Mouse (Mus musculus): ENCODE data around the gene Coa3.
A peak's percentile ranks its signal among the peaks of the same experiment; 100 is the strongest.
"Not testable (repeated sequence)": the region's sequence is repeated elsewhere in the genome, so short reads cannot be mapped to it uniquely, and the experiment has no call there.

Gene Coa3

DNA sequence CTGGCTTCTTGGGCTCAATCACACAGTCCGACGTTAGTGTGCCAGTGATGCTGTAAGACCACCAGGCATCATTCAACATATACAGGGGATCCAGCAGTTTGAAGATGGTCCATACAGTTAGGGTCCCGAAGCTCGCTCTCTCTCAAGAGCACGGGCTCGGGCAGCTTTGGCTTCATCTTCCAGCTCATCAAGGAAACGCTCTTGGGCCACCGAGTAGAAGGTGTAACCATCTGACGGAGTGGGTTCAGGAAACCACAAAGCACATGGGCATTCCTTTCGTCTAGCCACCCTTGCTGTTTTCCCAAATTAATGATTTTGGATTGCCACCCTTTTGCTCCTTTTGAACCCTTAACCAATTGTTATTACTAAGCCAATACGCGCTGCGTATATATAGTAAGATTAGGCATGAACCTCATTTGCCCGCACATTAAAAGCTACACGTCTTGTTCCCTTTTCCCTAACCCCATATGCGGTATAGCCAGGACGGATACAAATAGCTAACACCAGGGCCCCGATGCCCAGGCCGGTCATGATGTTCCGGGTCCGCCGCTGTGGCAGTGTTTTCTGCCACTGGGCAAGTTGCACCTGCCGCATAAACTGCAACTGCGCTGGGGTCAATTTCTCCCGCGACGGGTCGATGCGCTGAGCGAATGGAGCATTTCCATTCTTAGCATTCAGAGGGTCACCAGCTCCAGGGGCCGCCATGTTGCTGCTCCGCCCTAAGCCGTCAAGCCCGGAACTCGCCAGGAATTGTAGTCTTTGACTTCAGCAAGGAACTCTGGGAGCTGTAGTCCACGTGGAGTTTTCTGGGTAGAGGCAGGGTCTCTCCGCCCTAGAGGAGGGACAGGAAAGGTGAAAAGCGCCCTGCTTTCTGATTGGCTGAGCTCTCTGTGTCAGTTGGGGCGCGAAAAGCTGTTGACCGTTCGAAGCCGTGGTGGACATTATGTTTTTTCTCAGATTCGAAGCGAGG, at the start of gene Coa3, which contains the start of gene Cntd1:
TSS of gene Coa3 (minus strand) at position 892 of the 970 bp plus-strand sequence.
TSS of gene Cntd1 (plus strand) at position 790 of the 970 bp plus-strand sequence.
- DNase-seq (ENCODE audit: low spot score in 2 of 2) = peak; percentile 86 to 88

DNA sequence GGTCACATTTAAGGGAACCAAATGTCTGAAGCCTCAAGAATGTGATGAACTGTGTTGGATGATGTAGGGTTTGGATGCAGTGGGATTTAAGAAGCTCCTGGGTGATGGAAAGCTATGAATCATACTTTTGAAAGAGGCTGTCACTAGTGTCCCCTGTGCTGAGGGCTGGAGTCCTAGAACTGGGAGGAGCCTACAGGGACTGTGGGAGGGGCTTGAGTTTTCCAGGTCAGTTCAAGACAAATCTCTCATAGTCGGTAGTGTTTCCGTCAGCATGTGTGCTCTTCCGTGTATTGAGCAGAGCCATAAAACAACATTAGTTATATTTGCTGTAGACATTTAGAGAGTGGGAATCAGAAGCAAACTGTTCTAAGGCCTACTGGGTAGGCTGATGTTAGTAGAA, 48.4 kb upstream of the Coa3 start:
- DNase-seq (ENCODE audit: low spot score in 2 of 2) = no peak

DNA sequence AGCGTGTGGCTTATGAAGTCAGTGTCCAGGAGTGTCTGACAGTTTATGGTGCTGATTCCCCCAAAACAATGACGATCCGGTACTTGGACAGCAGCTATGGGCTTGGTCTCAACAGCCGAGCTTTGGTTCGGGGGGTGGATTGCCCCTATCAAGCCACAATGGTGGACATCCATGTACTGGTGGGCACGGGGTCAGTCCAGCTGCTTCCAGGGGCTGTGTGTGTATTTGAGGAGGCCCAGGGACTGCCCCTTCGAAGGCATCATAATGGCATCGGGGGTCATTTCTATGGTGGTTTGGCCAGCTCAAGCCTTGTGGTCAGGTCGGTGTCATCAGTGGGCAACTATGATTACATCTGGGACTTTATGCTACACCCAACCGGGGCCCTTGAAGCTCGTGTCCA, 47.2 kb upstream of the Coa3 start:
- no peak for DNase-seq (ENCODE audit: low spot score in 2 of 2)

DNA sequence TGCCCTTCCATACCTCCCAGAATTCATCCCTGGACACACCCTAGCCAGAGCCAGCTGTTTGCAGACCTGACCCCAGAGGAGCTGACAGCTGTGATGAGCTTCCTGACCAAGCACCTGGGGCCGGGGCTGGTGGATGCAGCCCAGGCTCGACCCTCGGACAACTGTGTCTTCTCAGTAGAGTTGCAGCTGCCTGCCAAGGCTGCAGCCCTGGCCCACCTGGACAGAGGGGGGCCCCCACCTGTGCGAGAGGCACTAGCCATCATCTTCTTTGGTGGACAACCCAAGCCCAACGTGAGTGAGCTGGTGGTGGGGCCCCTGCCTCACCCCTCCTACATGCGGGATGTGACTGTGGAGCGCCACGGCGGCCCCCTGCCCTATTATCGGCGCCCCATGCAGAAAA, 46.3 kb upstream of the Coa3 start:
- not testable (repeated sequence) for DNase-seq (ENCODE audit: low spot score in 2 of 2)

DNA sequence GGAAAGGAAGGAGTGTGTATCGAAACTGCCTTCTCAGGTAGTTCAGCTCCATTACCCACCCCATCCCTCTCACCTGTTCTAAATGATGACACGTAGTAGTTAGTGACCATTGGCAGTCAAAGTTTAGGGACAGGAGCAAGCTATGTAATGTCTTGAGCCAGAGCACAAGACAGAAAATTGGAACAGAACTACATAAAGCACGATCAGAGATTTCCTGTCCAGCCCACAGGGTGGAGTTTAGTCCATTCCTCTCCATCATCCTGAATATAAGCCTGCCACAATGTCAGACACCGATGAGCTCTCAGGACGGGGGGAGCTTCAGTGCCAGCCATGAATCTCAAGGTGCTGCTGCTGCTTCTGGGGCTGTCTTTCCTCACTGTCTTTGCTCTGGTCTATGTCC, 45.8 kb upstream of the Coa3 start, which contains the start of gene Aoc2:
TSS of gene Aoc2 (plus strand) at position 301 of the 400 bp plus-strand sequence.
- no peak for DNase-seq (ENCODE audit: low spot score in 2 of 2)

DNA sequence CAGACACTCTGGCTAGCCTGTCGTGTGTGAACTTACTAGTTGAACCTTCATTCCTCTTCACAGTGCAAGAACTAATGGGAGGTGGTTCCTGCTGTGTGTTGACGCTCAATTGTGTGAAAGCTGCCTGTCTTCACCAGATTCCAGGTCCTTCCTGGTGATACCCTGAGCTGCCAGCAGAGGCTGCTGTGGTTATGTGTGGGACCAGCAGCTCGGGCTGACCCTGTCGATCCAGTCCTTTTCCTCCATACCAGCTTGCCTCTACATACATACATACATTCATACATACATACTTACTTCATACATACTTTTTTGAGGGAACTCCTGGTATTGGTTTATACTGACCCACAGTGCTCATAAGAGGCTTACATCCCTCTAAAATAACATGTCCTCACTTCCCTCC, 44.7 kb upstream of the Coa3 start:
- peak; percentile 30 to 37 for DNase-seq (ENCODE audit: low spot score in 2 of 2)

DNA sequence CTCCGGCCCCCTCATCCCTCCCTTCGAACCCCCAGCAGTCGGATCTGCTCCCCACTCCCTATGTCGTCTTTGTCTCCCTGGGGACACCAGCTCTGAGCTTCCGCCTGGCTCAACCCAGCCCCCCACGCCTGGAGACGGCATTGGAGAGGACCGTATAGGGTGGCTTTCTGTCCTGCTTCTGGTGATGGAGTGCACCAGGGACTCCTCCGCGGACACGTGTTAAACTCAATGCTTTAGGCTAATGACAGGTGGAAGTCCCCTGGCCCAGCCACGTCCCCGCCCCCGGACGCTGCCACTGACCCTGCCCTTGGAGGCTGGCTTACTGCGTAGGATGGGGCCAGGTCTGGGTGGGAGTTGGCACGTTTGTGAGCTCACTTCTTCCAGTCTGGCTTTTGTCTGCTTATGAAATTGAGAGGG, 37.6 kb upstream of the Coa3 start:
- peak; percentile 39 to 58 for DNase-seq (ENCODE audit: low spot score in 2 of 2)

DNA sequence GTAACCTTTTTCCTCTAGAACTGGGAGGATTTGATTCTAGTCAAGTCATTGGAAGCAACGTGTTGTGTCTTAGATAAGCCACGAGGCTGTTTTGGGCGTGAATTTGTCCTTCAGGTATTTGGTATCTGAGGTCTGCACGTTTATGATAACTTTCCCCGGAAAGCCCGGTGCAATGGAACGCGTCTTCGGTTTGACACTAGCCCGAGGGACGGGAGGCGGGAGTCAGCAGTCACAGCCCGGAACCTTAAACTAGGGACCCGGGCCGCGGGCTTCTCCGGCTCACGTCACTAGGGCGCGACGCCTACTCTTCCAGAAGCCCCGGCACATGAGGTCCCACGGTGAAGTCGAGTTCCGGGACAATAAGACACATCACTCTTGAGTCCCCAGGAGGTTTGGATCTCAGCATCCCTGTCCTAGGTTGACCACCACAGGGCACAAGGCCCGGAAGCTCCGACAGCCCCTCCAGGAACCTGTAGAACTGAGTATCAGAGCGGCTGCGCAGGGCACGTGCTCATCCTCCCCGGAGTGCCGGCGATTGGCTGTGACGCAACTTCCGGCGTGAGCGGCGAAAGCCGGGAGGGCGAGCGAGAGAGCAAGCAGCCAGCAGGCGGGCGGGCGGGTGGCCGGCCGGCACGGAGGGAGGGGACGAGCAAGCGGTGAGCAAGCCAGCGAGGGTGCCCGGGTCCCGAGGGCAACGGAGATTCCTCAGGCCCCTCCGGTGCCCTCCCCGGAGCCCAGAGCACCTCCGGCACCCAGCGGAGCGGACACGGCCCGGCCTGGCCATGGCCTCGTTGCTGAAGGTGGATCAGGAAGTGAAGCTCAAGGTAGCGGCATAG, 37.0 kb upstream of the Coa3 start, which contains the start of gene Psme3:
TSS of gene Psme3 (plus strand) at position 549 of the 836 bp plus-strand sequence.
- DNase-seq (ENCODE audit: low spot score in 2 of 2) = peak; percentile 89 to 92

DNA sequence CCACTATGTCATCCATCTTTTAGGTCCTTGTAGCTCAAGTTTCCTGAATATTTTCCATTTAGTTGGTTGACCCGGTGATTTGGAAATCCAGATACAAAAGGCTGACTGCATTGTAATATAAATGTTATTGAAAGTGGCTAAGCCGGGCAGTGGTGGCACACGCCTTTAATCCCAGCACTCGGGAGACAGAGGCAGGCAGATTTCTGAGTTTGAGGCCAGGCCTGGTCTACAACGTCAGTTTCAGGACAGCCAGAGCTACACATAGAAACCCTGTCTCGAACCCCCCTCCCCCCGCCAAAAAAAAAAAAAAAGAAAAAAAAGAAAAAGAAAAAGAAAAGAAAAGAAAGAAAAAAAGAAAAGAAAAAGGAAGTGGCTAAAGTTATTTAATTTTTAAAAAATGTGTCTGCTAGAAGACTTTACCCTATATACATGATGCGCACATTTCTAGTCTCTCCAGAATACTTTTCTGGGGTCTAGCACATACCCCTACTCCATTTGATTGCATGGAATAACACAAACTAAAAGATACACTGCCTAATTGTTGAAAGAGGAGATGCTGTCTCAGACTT, 36.3 kb upstream of the Coa3 start:
- DNase-seq (ENCODE audit: low spot score in 2 of 2) = no peak

DNA sequence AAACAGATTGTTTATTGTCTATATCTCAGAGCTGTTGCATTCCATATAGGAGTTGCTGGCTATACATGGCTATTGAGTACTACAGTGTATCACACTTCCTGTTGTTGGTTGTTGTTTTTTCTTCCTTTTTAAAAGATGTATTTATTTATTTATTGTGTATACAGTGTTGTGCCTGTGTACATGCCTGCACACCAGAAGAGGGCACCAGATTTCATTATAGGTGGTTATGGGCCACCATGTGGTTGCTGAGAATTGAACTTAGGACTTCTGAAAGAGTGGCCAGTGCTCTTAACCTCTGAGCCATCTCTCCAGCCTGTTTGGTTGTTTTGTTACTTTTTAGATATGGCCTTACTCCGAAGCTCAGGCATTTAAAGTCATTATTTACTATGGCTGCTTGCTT, 35.7 kb upstream of the Coa3 start:
- no peak for DNase-seq (ENCODE audit: low spot score in 2 of 2)

DNA sequence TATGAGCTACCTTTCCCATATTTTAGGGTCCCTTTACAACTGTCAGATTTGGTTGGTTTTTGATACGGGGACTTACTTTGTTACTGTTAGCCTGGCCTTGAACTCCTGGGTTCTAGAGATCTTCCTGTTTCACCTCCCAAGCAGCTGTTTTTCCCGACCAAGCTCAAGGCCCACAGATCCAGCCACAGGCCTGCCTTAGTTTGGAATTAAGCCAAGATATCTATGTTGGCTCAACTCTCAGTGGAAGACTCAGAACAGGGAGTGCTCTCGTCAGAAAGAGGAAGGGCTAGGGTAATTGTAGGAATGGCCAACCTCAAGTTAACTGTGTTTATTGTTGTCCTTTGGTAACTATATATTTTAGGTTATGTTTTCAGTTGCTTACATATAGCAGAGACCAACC, 33.2 kb upstream of the Coa3 start:
- DNase-seq (ENCODE audit: low spot score in 2 of 2) = peak in 1 of 2 experiments; percentile 30

DNA sequence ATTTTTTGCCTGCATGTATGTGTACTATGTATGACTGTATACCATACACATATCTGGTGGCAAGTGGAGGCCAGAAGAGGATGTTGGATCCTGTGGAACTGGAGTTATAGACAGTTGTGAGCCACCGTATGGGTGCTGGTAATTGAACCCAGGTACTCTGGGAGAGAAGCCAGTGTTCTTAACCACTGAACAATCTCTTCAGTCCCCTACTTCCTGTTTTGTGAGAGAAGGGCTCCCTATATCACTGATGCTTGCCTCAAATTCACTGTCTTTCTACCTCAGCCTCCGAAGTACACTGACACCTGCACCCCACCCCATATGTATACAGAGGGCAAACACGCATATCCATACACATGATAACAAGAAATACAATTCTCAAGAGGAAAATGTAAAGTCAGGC, 32.2 kb upstream of the Coa3 start:
- DNase-seq (ENCODE audit: low spot score in 2 of 2) = no peak

DNA sequence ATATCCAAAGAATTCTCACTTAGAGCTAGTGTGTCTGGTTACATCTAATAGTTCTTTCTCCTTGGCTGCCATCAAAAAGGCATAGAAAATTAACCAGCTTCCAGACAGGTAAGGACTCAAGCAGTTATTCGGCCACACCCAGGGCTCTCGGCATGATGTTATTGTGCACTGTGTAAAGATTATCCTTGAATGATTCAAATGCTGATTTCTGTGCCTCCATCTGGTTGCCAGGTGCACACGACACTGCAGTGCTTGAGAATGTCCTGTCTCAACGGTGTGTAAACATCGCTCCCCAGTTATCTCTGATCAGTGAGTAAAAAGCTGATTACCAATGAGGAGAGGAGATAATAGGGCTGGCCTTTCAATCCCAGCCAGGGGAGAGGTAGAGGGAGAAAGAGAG, 28.8 kb upstream of the Coa3 start:
- DNase-seq (ENCODE audit: low spot score in 2 of 2) = no peak

DNA sequence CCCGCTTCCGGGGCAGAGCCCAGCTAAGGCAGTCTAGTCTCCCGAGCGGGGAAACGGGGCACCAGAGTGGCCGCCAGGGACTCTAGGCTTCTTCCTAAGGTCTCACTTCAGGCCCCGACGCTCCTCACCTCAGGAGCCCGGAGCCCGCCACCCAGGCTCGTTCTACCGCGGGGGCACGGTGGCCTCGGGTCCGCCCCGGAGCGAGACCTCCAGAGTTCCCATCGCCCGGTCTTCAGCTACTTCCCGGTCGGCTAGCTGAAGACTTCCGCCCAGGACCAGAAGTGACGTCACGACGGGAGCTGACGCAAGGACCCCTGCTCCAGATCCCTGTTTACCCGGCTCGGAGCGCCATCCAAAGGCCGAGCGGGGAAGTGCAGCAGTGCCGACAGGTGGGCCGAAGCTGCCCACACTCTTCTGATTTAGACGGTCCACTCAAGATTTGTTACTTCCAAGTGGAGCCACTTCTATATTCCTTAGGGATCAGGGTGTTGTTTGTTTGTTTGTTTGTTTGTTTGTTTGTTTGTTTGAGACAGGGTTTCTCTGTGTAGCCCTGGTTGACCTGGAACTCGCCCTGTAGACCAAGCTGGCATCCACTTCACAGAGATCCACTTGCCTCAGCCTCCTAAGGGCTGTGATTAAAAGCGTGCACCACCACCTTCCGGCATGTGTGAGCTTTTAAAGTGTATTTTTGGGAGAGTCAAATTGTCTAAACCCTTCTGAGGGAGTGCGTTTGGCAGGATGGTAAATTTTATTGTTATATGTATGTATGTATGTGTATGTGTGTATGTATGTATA, 23.3 kb upstream of the Coa3 start, which contains the start of gene Becn1:
TSS of gene Becn1 (minus strand) at position 283 of the 795 bp plus-strand sequence.
- peak; percentile 89 to 92 for DNase-seq (ENCODE audit: low spot score in 2 of 2)

DNA sequence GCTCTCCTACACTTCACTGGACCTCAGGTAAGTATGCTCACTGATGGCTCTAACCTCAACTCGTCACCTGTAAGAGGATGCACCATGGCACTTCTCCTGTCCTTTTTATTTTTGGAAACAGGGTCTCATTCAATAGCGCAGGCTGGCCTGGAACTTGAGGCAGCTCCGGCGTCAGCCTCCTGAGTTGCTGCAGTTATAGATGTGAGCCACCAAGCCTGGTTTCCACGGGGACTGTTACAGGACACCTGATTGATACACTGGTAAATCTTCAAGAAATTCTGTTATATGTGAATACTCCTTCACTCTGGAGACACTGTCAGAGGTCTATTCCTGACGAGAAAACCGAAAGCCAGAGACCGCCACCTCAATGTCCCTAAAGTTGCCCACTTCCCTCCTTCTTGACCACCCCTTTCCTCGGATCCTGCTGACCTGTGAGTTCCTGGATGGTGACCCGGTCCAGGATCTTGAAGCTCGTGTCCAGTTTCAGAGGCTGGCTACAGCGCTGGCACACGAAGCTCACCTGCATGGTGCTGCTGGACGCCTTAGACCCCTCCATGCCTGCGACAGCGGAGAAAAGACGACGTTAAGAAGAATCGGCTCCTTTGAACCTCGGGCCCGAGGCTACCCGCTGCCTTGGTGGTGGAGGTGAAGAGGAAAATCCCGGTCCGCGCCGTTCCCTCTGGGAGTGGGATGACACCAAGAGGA, 22.5 kb upstream of the Coa3 start:
- no peak for DNase-seq (ENCODE audit: low spot score in 2 of 2)

DNA sequence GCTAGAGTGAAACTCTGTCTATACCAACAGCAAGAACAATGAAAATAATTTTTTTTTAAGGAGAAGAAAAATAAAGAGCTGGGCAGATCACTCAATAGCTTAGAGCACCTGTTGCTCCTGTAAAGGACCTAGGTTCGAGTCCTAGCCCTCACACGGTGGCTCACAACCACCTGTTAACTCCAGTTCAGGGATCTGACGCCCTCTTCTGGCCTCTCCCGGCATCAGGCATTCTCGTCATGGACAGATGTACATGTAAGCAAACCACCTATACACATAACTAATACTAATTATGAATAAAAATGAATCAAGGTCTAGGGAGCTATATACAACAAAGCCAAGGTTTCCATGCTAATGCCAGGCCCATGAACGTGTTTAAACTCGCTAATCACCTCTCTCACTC, 22.0 kb upstream of the Coa3 start:
- DNase-seq (ENCODE audit: low spot score in 2 of 2) = no peak

DNA sequence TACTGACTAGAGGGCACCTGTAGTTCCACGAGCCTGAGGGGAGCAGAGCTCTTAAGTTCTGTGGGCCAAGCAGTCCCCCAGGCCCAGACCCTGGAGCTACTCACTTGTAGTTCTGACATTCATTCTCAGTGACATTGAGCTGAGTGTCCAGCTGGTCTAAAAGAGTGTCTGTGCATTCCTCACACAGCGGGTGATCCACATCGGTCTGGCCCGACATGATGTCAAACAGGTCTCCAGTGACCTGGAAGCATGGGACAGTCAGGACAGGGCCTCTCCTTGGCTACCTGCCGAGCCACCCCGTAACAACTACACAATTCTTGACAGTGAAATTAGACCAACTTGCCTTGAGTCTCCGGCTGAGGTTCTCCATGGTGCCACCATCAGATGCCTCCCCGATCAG, 16.3 kb upstream of the Coa3 start:
- no peak for DNase-seq (ENCODE audit: low spot score in 2 of 2)

DNA sequence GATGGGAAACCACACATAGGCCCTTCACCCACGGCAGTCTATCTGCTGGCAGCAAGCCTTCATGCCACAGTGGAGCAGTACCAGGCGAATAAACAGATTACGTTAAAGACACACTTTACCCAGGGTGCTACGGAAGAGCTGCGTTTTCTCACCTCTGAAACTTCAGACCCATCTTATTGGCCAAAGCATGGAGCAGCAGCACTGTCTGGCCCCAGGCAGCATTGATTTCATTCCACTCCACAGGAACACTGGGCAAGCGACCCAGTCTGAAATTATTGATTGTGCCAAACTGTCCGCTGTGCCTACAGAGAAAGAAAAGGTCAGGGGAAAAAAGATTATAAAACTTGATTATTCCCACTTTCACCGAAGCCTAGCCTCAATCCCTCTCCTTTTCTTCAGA, 12.3 kb upstream of the Coa3 start:
- no peak for DNase-seq (ENCODE audit: low spot score in 2 of 2)

DNA sequence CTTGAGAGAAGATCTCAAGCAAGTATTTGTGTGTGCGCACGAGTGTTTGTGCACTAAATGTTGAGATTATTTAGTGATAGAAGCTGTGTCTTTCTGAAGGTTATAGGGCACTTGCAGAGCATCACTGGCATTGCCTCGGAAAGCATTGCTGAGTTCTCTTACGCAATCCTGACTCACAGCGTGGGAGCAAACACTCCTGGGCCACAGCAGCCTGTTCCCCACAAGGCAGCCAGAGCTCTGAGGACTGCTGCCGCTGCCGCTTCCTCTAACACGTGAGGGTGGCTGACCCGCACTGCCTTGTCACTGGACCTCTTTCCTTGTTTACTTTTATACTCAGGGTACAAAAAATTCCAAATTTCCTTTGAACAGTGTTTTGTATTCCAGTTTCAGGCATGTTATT, 8.4 kb upstream of the Coa3 start:
- no peak for DNase-seq (ENCODE audit: low spot score in 2 of 2)

DNA sequence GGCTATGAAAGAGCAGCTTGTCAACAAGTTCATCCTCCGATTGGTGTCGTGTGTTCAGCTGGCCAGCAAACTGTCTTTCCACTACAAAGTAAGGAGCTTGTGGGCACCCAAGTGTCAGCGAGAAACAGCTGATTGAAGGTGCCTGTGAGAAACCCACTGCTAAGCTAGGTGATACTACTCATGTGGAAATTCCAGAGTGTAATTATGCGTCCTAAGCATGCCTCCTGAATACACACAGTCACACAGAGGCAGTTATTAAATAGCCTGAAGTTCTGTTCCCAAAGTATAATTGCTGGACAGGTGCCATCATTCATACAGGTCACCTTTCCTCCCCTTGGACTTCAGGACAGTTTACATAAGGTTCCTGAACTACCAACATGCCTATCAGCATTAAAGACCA, 4.9 kb upstream of the Coa3 start:
- DNase-seq (ENCODE audit: low spot score in 2 of 2) = no peak
